Mouse (Mus musculus): Measurements from ENCODE around the gene Nfil3.

DNA sequence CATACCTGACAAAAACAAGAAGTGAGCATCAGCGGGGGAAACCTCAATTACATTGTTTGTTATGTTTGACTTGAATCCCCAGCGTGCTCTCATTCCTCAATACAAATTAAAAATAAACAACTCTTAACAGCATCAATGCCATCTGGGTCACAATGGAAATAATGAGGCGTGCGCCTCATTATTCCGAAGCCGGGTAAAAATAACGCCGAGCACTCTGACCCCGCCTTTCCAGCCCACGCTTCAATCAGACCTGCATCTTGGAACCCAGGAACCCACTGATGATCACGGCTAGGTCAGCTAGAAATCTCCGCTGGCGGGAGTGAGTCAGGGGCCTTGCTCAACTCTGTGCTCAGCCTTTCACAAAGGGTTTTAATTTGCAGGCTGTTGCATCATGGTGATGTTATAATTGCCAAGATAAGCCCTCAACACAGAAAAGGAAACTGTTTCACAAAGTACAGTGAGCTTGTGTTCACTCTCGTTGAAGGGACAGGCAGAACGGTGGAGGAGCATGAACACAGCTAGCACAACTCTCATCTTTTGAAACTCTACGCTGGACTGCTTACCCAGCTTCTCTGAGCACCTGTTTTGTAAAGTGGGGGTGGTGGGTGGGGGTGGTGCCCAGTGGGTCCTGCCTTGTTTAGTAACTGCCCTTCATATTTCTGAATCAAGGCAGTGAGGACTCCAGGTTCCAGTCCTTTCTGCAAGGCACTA is 4.2 kb downstream of the Nfil3 start:
- no peak for TF ChIP-seq CTCF (IDR thresholded peaks at IDR 0.05; ENCODE audit: low read depth)
- no peak; the same call in 1 of the 2 replicates for TF ChIP-seq EP300 (IDR thresholded peaks at IDR 0.05; ENCODE audit: low read depth)
